Comparison of ENCODE assay signal across 20 mouse cellular contexts in the genomic region with DNA sequence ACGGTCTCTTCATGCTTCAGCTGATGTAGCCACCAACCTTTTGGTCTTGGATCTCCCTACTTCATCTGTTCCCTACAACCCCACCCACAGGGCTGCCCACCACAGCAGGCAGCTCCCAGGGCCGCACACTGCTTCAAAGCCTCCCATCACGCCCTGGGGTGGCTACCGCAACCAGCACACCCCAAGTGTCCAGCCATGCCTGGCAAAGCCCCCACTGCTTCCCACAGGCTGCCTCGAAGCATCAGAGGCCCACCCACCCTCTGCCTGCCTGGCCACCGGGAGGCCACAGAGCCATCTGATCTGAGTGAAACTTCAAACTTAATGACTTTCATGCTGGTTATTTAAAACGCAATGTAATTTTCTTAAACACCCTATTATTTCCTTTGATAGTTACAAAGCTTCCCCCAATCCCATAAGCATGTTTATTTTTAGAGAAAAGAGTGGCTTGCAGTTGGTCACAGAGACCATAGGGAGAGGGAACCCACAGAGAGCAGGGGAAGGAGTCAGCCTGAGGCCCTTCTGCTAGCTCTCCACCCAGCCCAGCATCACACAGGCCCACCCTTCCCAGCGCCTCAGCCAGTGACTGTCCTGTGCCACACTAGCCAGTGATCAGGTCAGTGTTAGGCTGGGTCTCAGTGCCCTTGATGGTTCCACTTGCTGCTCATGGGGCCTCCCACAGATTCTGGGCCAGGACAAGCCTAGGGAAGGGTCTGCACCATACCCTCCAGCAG. TPM values are rescaled to one million over a fixed set of nuclear protein-coding genes. Genes with fewer than 3 reads are reported as not detected.
DNase-seq lines count a peak whose midpoint lies in the region; ATAC-seq and TF ChIP-seq lines count a peak whose summit lies in the region.
"Had no signal": no experiment of that assay in that cellular context is flagged by ENCODE, and none has a peak within 500 bp of the region (broad histone marks: within the 10 kb centered on the region; RNA-seq: fewer than 3 reads in every experiment).

No protein-coding gene starts in this region.

- H3K9ac ChIP-seq in heart, embryonic 15.5 days: peak overlapping the region; percentile 28; the same call in 1 of the 2 replicates
- no peak overlapping the region for H3K9ac ChIP-seq in midbrain, embryonic 14.5 days (replicated peaks; ENCODE audit: low read length)
- no peak overlapping the region for H3K9ac ChIP-seq in embryonic facial prominence, embryonic 13.5 days
- H3K9ac ChIP-seq in stomach, postnatal 0 days (ENCODE audit: low read length): no peak overlapping the region
- H3K9ac ChIP-seq: forebrain, embryonic 15.5 days had no signal

- TF ChIP-seq CTCF in stomach, postnatal 0 days (IDR thresholded peaks at IDR 0.05; ENCODE audit: low read depth): no peak

- no peaks in the 10 kb centered on the region for H3K27me3 ChIP-seq in heart, embryonic 15.5 days
- no peaks in the 10 kb centered on the region for H3K27me3 ChIP-seq in midbrain, embryonic 10.5 days (ENCODE audit: low read depth, poor library complexity, severe bottlenecking)
- H3K27me3 ChIP-seq in midbrain, embryonic 14.5 days (ENCODE audit: control insufficient read depth, insufficient read depth, low read length): no peaks in the 10 kb centered on the region
- H3K27me3 ChIP-seq in embryonic facial prominence, embryonic 13.5 days: no peaks in the 10 kb centered on the region
- no peaks in the 10 kb centered on the region for H3K27me3 ChIP-seq in stomach, postnatal 0 days (ENCODE audit: control insufficient read depth, insufficient read depth, low read length)
- H3K27me3 ChIP-seq: forebrain, embryonic 15.5 days had no signal

- H3K9me3 ChIP-seq in heart, embryonic 15.5 days (replicated peaks): no peaks in the 10 kb centered on the region
- no peaks in the 10 kb centered on the region for H3K9me3 ChIP-seq in midbrain, embryonic 10.5 days (replicated peaks)
- H3K9me3 ChIP-seq in midbrain, embryonic 14.5 days (ENCODE audit: control insufficient read depth, low read length): no peaks in the 10 kb centered on the region
- H3K9me3 ChIP-seq in embryonic facial prominence, embryonic 13.5 days: no peaks in the 10 kb centered on the region
- H3K9me3 ChIP-seq in stomach, postnatal 0 days (ENCODE audit: control insufficient read depth, low read length): no peaks in the 10 kb centered on the region
- H3K9me3 ChIP-seq: forebrain, embryonic 15.5 days had no signal

- WGBS in heart, embryonic 15.5 days: 76% methylated on average over 8 of the region's 8 CpGs
- 72% methylated on average over 8 of the region's 8 CpGs for WGBS in midbrain, embryonic 10.5 days
- WGBS in midbrain, embryonic 14.5 days: 84% methylated on average over 8 of the region's 8 CpGs
- 45% methylated on average over 8 of the region's 8 CpGs for WGBS in embryonic facial prominence, embryonic 13.5 days
- 76% methylated on average over 8 of the region's 8 CpGs for WGBS in stomach, postnatal 0 days

- H3K36me3 ChIP-seq in heart, embryonic 15.5 days: no peaks in the 10 kb centered on the region
- peaks cover 2% of the 10 kb centered on the region; the same call in 1 of the 2 replicates for H3K36me3 ChIP-seq in midbrain, embryonic 10.5 days
- H3K36me3 ChIP-seq in midbrain, embryonic 14.5 days (ENCODE audit: control insufficient read depth, insufficient read depth, low read length): no peaks in the 10 kb centered on the region
- no peaks in the 10 kb centered on the region for H3K36me3 ChIP-seq in embryonic facial prominence, embryonic 13.5 days
- no peaks in the 10 kb centered on the region for H3K36me3 ChIP-seq in stomach, postnatal 0 days (ENCODE audit: control insufficient read depth, insufficient read depth, low read length)
- H3K36me3 ChIP-seq: forebrain, embryonic 15.5 days had no signal

- no peak overlapping the region for H3K4me3 ChIP-seq in heart, embryonic 15.5 days
- H3K4me3 ChIP-seq in midbrain, embryonic 10.5 days: no peak overlapping the region
- H3K4me3 ChIP-seq in midbrain, embryonic 14.5 days (replicated peaks; ENCODE audit: low read depth, low read length): no peak overlapping the region
- H3K4me3 ChIP-seq in embryonic facial prominence, embryonic 13.5 days: no peak overlapping the region
- H3K4me3 ChIP-seq in stomach, postnatal 0 days (ENCODE audit: low read depth, low read length): no peak overlapping the region
- H3K4me3 ChIP-seq: forebrain, embryonic 15.5 days; gastrocnemius, adult 2 months had no signal

- H3K27ac ChIP-seq in heart, embryonic 15.5 days: no peak overlapping the region
- H3K27ac ChIP-seq in midbrain, embryonic 10.5 days (replicated peaks): 0 out of 2 replicates have a peak overlapping the region, but pooled peaks have one; percentile 18
- no peak overlapping the region for H3K27ac ChIP-seq in midbrain, embryonic 14.5 days (replicated peaks; ENCODE audit: low read depth, low read length)
- peak overlapping the region; percentile 71 for H3K27ac ChIP-seq in embryonic facial prominence, embryonic 13.5 days
- 0 out of 2 replicates have a peak overlapping the region, but pooled peaks have one; percentile 13 for H3K27ac ChIP-seq in stomach, postnatal 0 days (replicated peaks)
- H3K27ac ChIP-seq: forebrain, embryonic 15.5 days; gastrocnemius, adult 2 months had no signal

- TF ChIP-seq EP300 in stomach, postnatal 0 days (optimal IDR thresholded peaks at IDR 0.05): no peak

- ATAC-seq in heart, embryonic 15.5 days (replicated peaks; ENCODE audit: insufficient number of reproducible peaks, insufficient read depth, low FRiP score, low read depth): no peak
- ATAC-seq in midbrain, embryonic 14.5 days (ENCODE audit: low FRiP score, low TSS enrichment): no peak
- 0 out of 2 replicates have a peak, but pooled peaks have one; percentile 7 for ATAC-seq in embryonic facial prominence, embryonic 13.5 days (ENCODE audit: insufficient number of reproducible peaks, insufficient read depth, low FRiP score, low TSS enrichment, low read depth)
- ATAC-seq in stomach, postnatal 0 days (ENCODE audit: low FRiP score, low TSS enrichment): no peak
- ATAC-seq: forebrain, embryonic 15.5 days; intestine, embryonic 16.5 days had no signal

- peaks cover 62% of the 10 kb centered on the region for H3K4me1 ChIP-seq in heart, embryonic 15.5 days (replicated peaks)
- H3K4me1 ChIP-seq in midbrain, embryonic 10.5 days: peaks cover 17% of the 10 kb centered on the region; the same call in 1 of the 2 replicates
- H3K4me1 ChIP-seq in midbrain, embryonic 14.5 days (ENCODE audit: control insufficient read depth, insufficient read depth, low read length): no peaks in the 10 kb centered on the region
- H3K4me1 ChIP-seq in embryonic facial prominence, embryonic 13.5 days: peaks cover 38% of the 10 kb centered on the region
- H3K4me1 ChIP-seq in stomach, postnatal 0 days (replicated peaks; ENCODE audit: control insufficient read depth, insufficient read depth): 0 out of 2 replicates have a peak, but pooled peaks cover 3% of the 10 kb centered on the region
- H3K4me1 ChIP-seq: forebrain, embryonic 15.5 days had no signal

- no peak overlapping the region for H3K4me2 ChIP-seq in heart, embryonic 15.5 days
- H3K4me2 ChIP-seq in midbrain, embryonic 14.5 days (ENCODE audit: low read length): no peak overlapping the region
- no peak overlapping the region for H3K4me2 ChIP-seq in embryonic facial prominence, embryonic 13.5 days
- no peak overlapping the region for H3K4me2 ChIP-seq in stomach, postnatal 0 days (replicated peaks; ENCODE audit: low read depth)
- H3K4me2 ChIP-seq: forebrain, embryonic 15.5 days had no signal

- DNase-seq in heart, postnatal 4 days: no peak
- DNase-seq in midbrain, embryonic 10.5 days (ENCODE audit: low spot score): no peak
- DNase-seq in midbrain, embryonic 14.5 days: no peak
- no peak for DNase-seq in stomach, postnatal 0 days (ENCODE audit: low spot score)
- DNase-seq in adrenal gland, postnatal 36 days: no peak
- DNase-seq: adrenal gland, postnatal 25 days; cerebellum, postnatal 14 days; gastrocnemius, adult 2 months; kidney, postnatal 14 days; right cerebral cortex, postnatal 14 days had no signal

RNA-seq across cellular contexts. Expression of gene Tcf7, which starts 10.9 kb away (rescaled TPM):
- 5.0 and 36.0 TPM in 2 replicates for polyA plus RNA-seq in heart, embryonic 15.5 days (2015; fragmentation: Nextera tagmentation; extraction: Ambion mirVana)
- total RNA-seq in heart, postnatal 4 days (2021): 1 to 10 TPM; 2.8 to 3.8 TPM
- 8.0 and 10.6 TPM in 2 replicates for polyA plus RNA-seq in midbrain, embryonic 10.5 days (2016; fragmentation: Nextera tagmentation; extraction: Ambion mirVana)
- polyA plus RNA-seq in midbrain, embryonic 14.5 days (2014; fragmentation: Nextera tagmentation; extraction: Ambion mirVana): 2.8 and 5.8 TPM in 2 replicates
- polyA plus RNA-seq in embryonic facial prominence, embryonic 13.5 days (2015; fragmentation: Nextera tagmentation; extraction: Ambion mirVana): 8.6 and 11.4 TPM in 2 replicates
- 3.6 and 3.7 TPM in 2 replicates for polyA plus RNA-seq in stomach, postnatal 0 days (2015; fragmentation: Nextera tagmentation; extraction: Ambion mirVana)
- 10 to 100 TPM; 36.8 to 50.1 TPM for total RNA-seq in adrenal gland, postnatal 36 days (2021)

RNA-seq across cellular contexts. Expression of gene Skp1a, which starts 40.1 kb away (rescaled TPM):
- polyA plus RNA-seq in heart, embryonic 15.5 days (2015; fragmentation: Nextera tagmentation; extraction: Ambion mirVana): 464 and 512 TPM in 2 replicates
- total RNA-seq in heart, postnatal 4 days (2021): 100 to 1,000 TPM; 239 to 250 TPM
- polyA plus RNA-seq in midbrain, embryonic 10.5 days (2016; fragmentation: Nextera tagmentation; extraction: Ambion mirVana): 916 and 943 TPM in 2 replicates
- polyA plus RNA-seq in midbrain, embryonic 14.5 days (2014; fragmentation: Nextera tagmentation; extraction: Ambion mirVana): 1,139 and 1,189 TPM in 2 replicates
- polyA plus RNA-seq in embryonic facial prominence, embryonic 13.5 days (2015; fragmentation: Nextera tagmentation; extraction: Ambion mirVana): 945 and 951 TPM in 2 replicates
- polyA plus RNA-seq in stomach, postnatal 0 days (2015; fragmentation: Nextera tagmentation; extraction: Ambion mirVana): 530 and 542 TPM in 2 replicates
- 100 to 1,000 TPM; 529 to 536 TPM for total RNA-seq in adrenal gland, postnatal 36 days (2021)

RNA-seq across cellular contexts. Expression of gene Olfr1371, which starts 58.1 kb away (rescaled TPM):
- not detected in 2 replicates for polyA plus RNA-seq in heart, embryonic 15.5 days (2015; fragmentation: Nextera tagmentation; extraction: Ambion mirVana)
- total RNA-seq in heart, postnatal 4 days (2021): not detected
- polyA plus RNA-seq in midbrain, embryonic 10.5 days (2016; fragmentation: Nextera tagmentation; extraction: Ambion mirVana): not detected in 2 replicates
- not detected in 2 replicates for polyA plus RNA-seq in midbrain, embryonic 14.5 days (2014; fragmentation: Nextera tagmentation; extraction: Ambion mirVana)
- not detected in 2 replicates for polyA plus RNA-seq in embryonic facial prominence, embryonic 13.5 days (2015; fragmentation: Nextera tagmentation; extraction: Ambion mirVana)
- not detected in 2 replicates for polyA plus RNA-seq in stomach, postnatal 0 days (2015; fragmentation: Nextera tagmentation; extraction: Ambion mirVana)
- total RNA-seq in adrenal gland, postnatal 36 days (2021): not detected
- total RNA-seq: adrenal gland, postnatal 25 days; gastrocnemius, adult 2 months; hematopoietic stem cell, adult 5-6 weeks; layer of hippocampus, postnatal 10 days; megakaryocyte-erythroid progenitor cell, adult 5-6 weeks; MEL had no signal
- polyA plus RNA-seq: forebrain, embryonic 15.5 days; intestine, embryonic 16.5 days; limb, embryonic 11.5 days; liver, embryonic 16.5 days had no signal

Comparison
In these comparisons a context has a peak if more than half of its experiments do, and no peak if none do; other contexts are left out.
1. H3K27ac ChIP-seq: peak in midbrain, embryonic 10.5 days (single experiment), embryonic facial prominence, embryonic 13.5 days (single experiment) and stomach, postnatal 0 days (single experiment); none in heart, embryonic 15.5 days (single experiment) and midbrain, embryonic 14.5 days (single experiment).